Mouse (Mus musculus): ENCODE measurements around the gene Rnf145.

DNA sequence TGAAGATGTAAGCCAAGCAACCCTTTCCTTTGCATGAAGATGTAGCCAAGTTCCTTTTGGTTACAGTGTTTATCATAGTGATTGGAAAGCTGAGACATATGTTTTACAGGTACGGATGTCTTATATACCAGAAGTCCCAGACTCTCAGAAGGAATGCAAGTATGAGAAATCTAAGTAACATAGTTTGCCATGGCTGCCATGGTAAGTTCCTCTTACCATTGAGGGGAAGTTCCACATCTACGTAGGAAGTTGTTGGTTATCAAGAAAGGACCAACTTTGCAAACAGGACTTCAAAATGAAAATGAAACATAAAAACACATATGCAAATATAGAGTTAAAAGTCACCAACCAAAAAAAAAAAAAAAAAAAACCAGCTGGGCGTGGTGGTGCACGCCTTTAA, 40.4 kb upstream of the Rnf145 start:
- TF ChIP-seq EP300 (IDR thresholded peaks at IDR 0.05; ENCODE audit: insufficient read depth, low read depth, low read length) (no peak), CTCF (IDR thresholded peaks at IDR 0.05; ENCODE audit: low read depth, low read length) (no peak)

Measured in ES-Bruce4 (cell line).